Mouse (Mus musculus) MEL (cell line): ENCODE results near the gene Csnk1d. TPM values are rescaled to one million over a fixed set of nuclear protein-coding genes. Genes with fewer than 3 reads are reported as not detected.

Source experiments
- DNase-seq: peaks from one replicate; pipeline ENCODE4 v3.0.0; 2011; ENCODE audit warnings: low read depth, low spot score
- H3K27ac ChIP-seq: 2 replicates; pipeline ENCODE4 v1.5.1; 2012; ENCODE audit warnings: low read depth, mild to moderate bottlenecking, control low read depth, low read length, moderate library complexity; ENCODE audit not compliant: control insufficient read depth
- H3K27me3 ChIP-seq, 2 experiments: fragments of 150-350 bp in 1 of 2; sonication (generic) in 1 of 2; 2 replicates each; pipeline ENCODE4 v1.6.1; 2012; ENCODE audit warnings: low read length in 2 of 2, mild to moderate bottlenecking in 2 of 2, improper control_type of control experiment in 1 of 2, moderate library complexity in 1 of 2; ENCODE audit not compliant: insufficient read depth in 2 of 2, control insufficient read depth in 1 of 2
- H3K36me3 ChIP-seq, 2 experiments: 2 replicates each; pipeline ENCODE4 v1.6.1; 2012 to 2014; ENCODE audit warnings: low read length in 2 of 2, improper control_type of control experiment in 1 of 2, inconsistent platforms in 1 of 2, mild to moderate bottlenecking in 1 of 2; ENCODE audit not compliant: insufficient read depth in 2 of 2, control insufficient read depth in 1 of 2
- H3K4me1 ChIP-seq, 2 experiments: fragments of 150-350 bp in 1 of 2; sonication (generic) in 1 of 2; 2 replicates each; pipeline ENCODE4 v1.6.1; 2012; ENCODE audit warnings: low read length in 2 of 2, improper control_type of control experiment in 1 of 2, mild to moderate bottlenecking in 1 of 2; ENCODE audit not compliant: insufficient read depth in 2 of 2, control insufficient read depth in 1 of 2
- H3K4me3 ChIP-seq, 2 experiments: fragments of 150-350 bp in 1 of 2; sonication (generic) in 1 of 2; 2 replicates each; pipeline ENCODE4 v1.5.1; 2012; ENCODE audit warnings: low read depth in 2 of 2, low read length in 2 of 2, mild to moderate bottlenecking in 2 of 2, moderate library complexity in 2 of 2, control low read depth in 1 of 2, improper control_type of control experiment in 1 of 2; ENCODE audit not compliant: control insufficient read depth in 1 of 2, insufficient read depth in 1 of 2
- H3K79me2 ChIP-seq: 2 replicates; pipeline ENCODE4 v1.6.1; 2012; ENCODE audit warnings: mild to moderate bottlenecking, low read length, moderate library complexity; ENCODE audit not compliant: control insufficient read depth, poor library complexity, insufficient read depth
- H3K9ac ChIP-seq: 2 replicates; pipeline ENCODE4 v1.6.1; 2012; ENCODE audit warnings: low read depth, mild to moderate bottlenecking, control low read depth, low read length, moderate library complexity; ENCODE audit not compliant: control insufficient read depth, poor library complexity, severe bottlenecking
- H3K9me3 ChIP-seq: fragments of 150-350 bp; sonication (generic); replicated peaks from 2 replicates; pipeline ENCODE4 v1.6.1; 2012; ENCODE audit warnings: mild to moderate bottlenecking, low read length, improper control_type of control experiment, moderate library complexity; ENCODE audit not compliant: insufficient read depth
- CHD1 ChIP-seq: IDR thresholded peaks from 2 replicates; pipeline ENCODE4 v1.6.1; 2012; ENCODE audit warnings: low read depth, mild to moderate bottlenecking, inconsistent platforms, low read length, improper control_type of control experiment
- CHD2 ChIP-seq: IDR thresholded peaks from 2 replicates; pipeline ENCODE4 v1.6.1; 2011; ENCODE audit warnings: low read length, improper control_type of control experiment
- E2F4 ChIP-seq: IDR thresholded peaks from 2 replicates; pipeline ENCODE4 v1.6.1; 2011; ENCODE audit warnings: low read depth, low read length, improper control_type of control experiment, borderline replicate concordance
- ELF1 ChIP-seq: IDR thresholded peaks from 2 replicates; pipeline ENCODE4 v1.6.1; 2014; ENCODE audit warnings: low read depth, mild to moderate bottlenecking, inconsistent platforms, low read length, improper control_type of control experiment, moderate library complexity
- EP300 ChIP-seq, 2 experiments: IDR thresholded peaks; 2 replicates each; pipeline ENCODE4 v1.6.1; 2011; ENCODE audit warnings: improper control_type of control experiment in 2 of 2, low read length in 2 of 2, low read depth in 1 of 2, mild to moderate bottlenecking in 1 of 2
- ETS1 ChIP-seq: IDR thresholded peaks from 2 replicates; pipeline ENCODE4 v1.6.1; 2012; ENCODE audit warnings: low read depth, mild to moderate bottlenecking, inconsistent platforms, low read length, improper control_type of control experiment, moderate library complexity
- HCFC1 ChIP-seq: IDR thresholded peaks from 2 replicates; pipeline ENCODE4 v1.6.1; 2012; ENCODE audit warnings: low read depth, mild to moderate bottlenecking, inconsistent platforms, low read length, improper control_type of control experiment, moderate library complexity
- JUND ChIP-seq: IDR thresholded peaks from 2 replicates; pipeline ENCODE4 v1.6.1; 2011; ENCODE audit warnings: low read depth, mild to moderate bottlenecking, improper control_type of control experiment, low read length
- KAT2A ChIP-seq: conservative IDR thresholded peaks from 2 replicates; pipeline ENCODE4 v1.6.1; 2012; ENCODE audit warnings: low read depth, low read length, improper control_type of control experiment, inconsistent platforms
- MAFK ChIP-seq: IDR thresholded peaks from 2 replicates; pipeline ENCODE4 v1.6.1; 2011; ENCODE audit warnings: low read depth, mild to moderate bottlenecking, low read length, improper control_type of control experiment, borderline replicate concordance
- MAX ChIP-seq: IDR thresholded peaks from 2 replicates; pipeline ENCODE4 v1.6.1; 2011; ENCODE audit warnings: low read length, improper control_type of control experiment
- MAZ ChIP-seq: IDR thresholded peaks from 2 replicates; pipeline ENCODE4 v1.6.1; 2012; ENCODE audit warnings: low read depth, mild to moderate bottlenecking, inconsistent platforms, low read length, improper control_type of control experiment
- MEF2A ChIP-seq: IDR thresholded peaks from 2 replicates; pipeline ENCODE4 v1.6.1; 2014; ENCODE audit warnings: low read depth, mild to moderate bottlenecking, inconsistent platforms, low read length, improper control_type of control experiment; ENCODE audit not compliant: poor library complexity, insufficient replicate concordance, severe bottlenecking; ENCODE audit errors: extremely low read depth
- MXI1 ChIP-seq: IDR thresholded peaks from 2 replicates; pipeline ENCODE4 v1.6.1; 2011; ENCODE audit warnings: mild to moderate bottlenecking, low read depth, low read length, improper control_type of control experiment
- MYB ChIP-seq: IDR thresholded peaks from 2 replicates; pipeline ENCODE4 v1.6.1; 2011; ENCODE audit warnings: mild to moderate bottlenecking, low read depth, low read length, improper control_type of control experiment
- NRF1 ChIP-seq: IDR thresholded peaks from 2 replicates; pipeline ENCODE4 v1.6.1; 2014; ENCODE audit warnings: low read depth, mild to moderate bottlenecking, inconsistent platforms, low read length, improper control_type of control experiment, moderate library complexity; ENCODE audit not compliant: poor library complexity, insufficient read depth, severe bottlenecking
- POLR2A ChIP-seq, 2 experiments: IDR thresholded peaks; 2 replicates each; pipeline ENCODE4 v1.6.1; 2011 to 2012; ENCODE audit warnings: low read length in 2 of 2, mild to moderate bottlenecking in 2 of 2, control low read depth in 1 of 2, improper control_type of control experiment in 1 of 2, low read depth in 1 of 2, moderate library complexity in 1 of 2; ENCODE audit not compliant: control insufficient read depth in 1 of 2, insufficient read depth in 1 of 2, poor library complexity in 1 of 2
- POLR2AphosphoS2 ChIP-seq: IDR thresholded peaks from 2 replicates; pipeline ENCODE4 v1.6.1; 2011; ENCODE audit warnings: low read length, improper control_type of control experiment
- POLR2AphosphoS5 ChIP-seq: IDR thresholded peaks from 2 replicates; pipeline ENCODE4 v1.6.1; 2012; ENCODE audit warnings: low read depth, borderline replicate concordance, mild to moderate bottlenecking, inconsistent platforms, low read length, moderate library complexity, mixed read lengths
- RAD21 ChIP-seq: IDR thresholded peaks from 2 replicates; pipeline ENCODE4 v1.6.1; 2011; ENCODE audit warnings: mild to moderate bottlenecking, low read depth, low read length, improper control_type of control experiment
- SIN3A ChIP-seq: IDR thresholded peaks from 2 replicates; pipeline ENCODE4 v1.6.1; 2012; ENCODE audit warnings: low read length, improper control_type of control experiment, inconsistent platforms
- SMC3 ChIP-seq: IDR thresholded peaks from 2 replicates; pipeline ENCODE4 v1.6.1; 2011; ENCODE audit warnings: low read depth, low read length, improper control_type of control experiment
- TAL1 ChIP-seq: IDR thresholded peaks from 2 replicates; pipeline ENCODE4 v1.6.1; 2012; ENCODE audit warnings: mild to moderate bottlenecking, inconsistent platforms, low read length, moderate library complexity, mixed read lengths
- TBP ChIP-seq: IDR thresholded peaks from 2 replicates; pipeline ENCODE4 v1.8.0; 2011; ENCODE audit warnings: low read depth, low read length, improper control_type of control experiment
- TCF12 ChIP-seq: IDR thresholded peaks from 2 replicates; pipeline ENCODE4 v1.6.1; 2014; ENCODE audit warnings: low read depth, mild to moderate bottlenecking, inconsistent platforms, low read length, improper control_type of control experiment, moderate library complexity
- UBTF ChIP-seq: IDR thresholded peaks from 2 replicates; pipeline ENCODE4 v1.6.1; 2012; ENCODE audit warnings: low read depth, mild to moderate bottlenecking, inconsistent platforms, low read length, improper control_type of control experiment, moderate library complexity, borderline replicate concordance; ENCODE audit not compliant: insufficient read depth
- USF1 ChIP-seq: IDR thresholded peaks from 2 replicates; pipeline ENCODE4 v1.6.1; 2014; ENCODE audit warnings: low read depth, mild to moderate bottlenecking, inconsistent platforms, low read length, improper control_type of control experiment, moderate library complexity
- ZC3H11A ChIP-seq: IDR thresholded peaks from 2 replicates; pipeline ENCODE4 v1.6.1; 2012; ENCODE audit warnings: low read depth, mild to moderate bottlenecking, inconsistent platforms, low read length, improper control_type of control experiment
- ZKSCAN1 ChIP-seq: IDR thresholded peaks from 2 replicates; pipeline ENCODE4 v1.6.1; 2012; ENCODE audit warnings: low read depth, mild to moderate bottlenecking, inconsistent platforms, low read length, improper control_type of control experiment, moderate library complexity
- ZMIZ1 ChIP-seq: IDR thresholded peaks from 2 replicates; pipeline ENCODE4 v1.6.1; 2012; ENCODE audit warnings: low read depth, mild to moderate bottlenecking, inconsistent platforms, low read length, improper control_type of control experiment, moderate library complexity
- ZNF384 ChIP-seq: IDR thresholded peaks from 2 replicates; pipeline ENCODE4 v1.6.1; 2012; ENCODE audit warnings: low read depth, mild to moderate bottlenecking, inconsistent platforms, low read length, improper control_type of control experiment
- polyA plus RNA-seq, 2 experiments: library from polyadenylated mRNA; stranded (reverse) in 1 of 2; unstranded in 1 of 2; fragments of >175 nt in 1 of 2; fragments of >200 nt in 1 of 2; gene quantifications; 2 replicates each; pipeline versions ENCODE4 v1.2.1 to v1.2.4; 2012; ENCODE audit warnings: low replicate concordance in 2 of 2, low read depth in 1 of 2; ENCODE audit not compliant: insufficient read length in 2 of 2, insufficient read depth in 1 of 2, missing spikeins in 1 of 2
- total RNA-seq: library from RNA; depleted of rRNA; stranded (reverse); fragments of 300-350 nt; gene quantifications from 2 replicates; pipeline ENCODE4 v1.2.3, GENCODE M21; 2012

Gene Csnk1d
- total and polyA plus RNA-seq, 3 experiments: 83.2 to 329 (median 121) TPM

- H3K9ac ChIP-seq: peak within 1 kb of the TSS; percentile 89
- H3K79me2 ChIP-seq: peaks cover 42% of the 10 kb centered on the region
- H3K4me1 ChIP-seq: peaks cover 4 to 24% of the 10 kb centered on the region in 2 experiments
- no peak for TF ChIP-seq KAT2A
- TF ChIP-seq POLR2A (IDR thresholded peaks at IDR 0.05; ENCODE audit: control insufficient read depth in 1 of 2, insufficient read depth in 1 of 2, low read depth in 1 of 2, low read length in 2 of 2, poor library complexity in 1 of 2): no peak
- 0 out of 2 replicates have a peak, but pooled peaks have one; percentile 25 for TF ChIP-seq HCFC1
- TF ChIP-seq RAD21: no peak
- no peak for TF ChIP-seq ELF1
- no peak for TF ChIP-seq TCF12
- no peak for TF ChIP-seq MAX
- TF ChIP-seq E2F4: no peak
- TF ChIP-seq TAL1: no peak
- no peak for TF ChIP-seq ZMIZ1
- TF ChIP-seq UBTF: 0 out of 2 replicates have a peak, but pooled peaks have one; percentile 42
- no peak for TF ChIP-seq EP300 (IDR thresholded peaks at IDR 0.05; ENCODE audit: low read depth in 1 of 2, low read length in 2 of 2)
- TF ChIP-seq POLR2AphosphoS5: no peak
- no peak for TF ChIP-seq MEF2A
- no peak for TF ChIP-seq CHD1
- no peak for TF ChIP-seq ZNF384
- TF ChIP-seq MYB: no peak
- no peak for TF ChIP-seq NRF1
- TF ChIP-seq TBP: no peak
- no peak for TF ChIP-seq USF1
- TF ChIP-seq SIN3A: peak; percentile 17; the same call in 1 of the 2 replicates
- no peak; the same call in 1 of the 2 replicates for TF ChIP-seq MXI1
- TF ChIP-seq ZKSCAN1: no peak
- no peak for TF ChIP-seq MAZ
- TF ChIP-seq POLR2AphosphoS2: no peak
- TF ChIP-seq JUND: no peak
- no peak for TF ChIP-seq CHD2
- TF ChIP-seq MAFK: no peak
- TF ChIP-seq SMC3: peak; percentile 1; the same call in 1 of the 2 replicates
- no peak for TF ChIP-seq ZC3H11A
- TF ChIP-seq ETS1: no peak
- H3K27ac ChIP-seq: peak within 1 kb of the TSS; percentile 70
- peaks cover 5 to 18% of the 10 kb centered on the region in 2 experiments for H3K36me3 ChIP-seq
- peak; percentile 87 for DNase-seq
- no peaks in the 10 kb centered on the region for H3K27me3 ChIP-seq
- peak within 1 kb of the TSS; percentile 76 to 78 for H3K4me3 ChIP-seq
- H3K9me3 ChIP-seq: no peaks in the 10 kb centered on the region
These were observed 42.8 kb downstream of the Csnk1d start, which contains the start of gene Slc16a3 for GRCm38 (mm10) chr11:120948328-120948727. TSS of gene Slc16a3 (plus strand) at chr11:120948480.
